Mouse (Mus musculus) heart, adult 2 months (tissue): Measurements from ENCODE around the gene Hoga1.

Source experiments
- CTCF ChIP-seq: fragments of 200-600 bp; IDR thresholded peaks from 2 replicates; pipeline ENCODE4 v1.8.1; 2022; ENCODE audit warnings: antibody characterized with exemption, mild to moderate bottlenecking, moderate library complexity
- EP300 ChIP-seq: fragments of 200-500 bp; IDR thresholded peaks from 2 replicates; pipeline ENCODE4 v1.6.1; 2011; ENCODE audit warnings: low read depth, low read length, control low read depth; ENCODE audit not compliant: insufficient read depth
- POLR2A ChIP-seq: fragments of 200-500 bp; IDR thresholded peaks from 2 replicates; pipeline ENCODE4 v1.6.1; 2011; ENCODE audit warnings: mild to moderate bottlenecking, low read depth, low read length, control low read depth; ENCODE audit not compliant: insufficient read depth

- no peak for TF ChIP-seq CTCF
- TF ChIP-seq POLR2A, result no peak
- TF ChIP-seq EP300, result no peak
Observed at GRCm38 (mm10) chr19:42079950-42080349, 34.5 kb downstream of the Hoga1 start.
